Mouse (Mus musculus): ENCODE results near the gene Utp4.
"Not testable (repeated sequence)": the region's sequence is repeated elsewhere in the genome, so short reads cannot be mapped to it uniquely, and the experiment has no call there.

The Utp4 gene

GRCm38 (mm10) chr8:106905727-106906480 lies 12.5 kb downstream of the Utp4 start:
- peak; percentile 81 to 82 for DNase-seq

GRCm38 (mm10) chr8:106906635-106907034 lies 13.2 kb downstream of the Utp4 start:
- no peak for DNase-seq

GRCm38 (mm10) chr8:106907450-106907849 lies 14.0 kb downstream of the Utp4 start:
- no peak for DNase-seq

GRCm38 (mm10) chr8:106908291-106908690 lies 14.9 kb downstream of the Utp4 start:
- DNase-seq, result no peak

- no peak for DNase-seq
These were observed 20.2 kb downstream of the Utp4 start for GRCm38 (mm10) chr8:106913631-106914030.

GRCm38 (mm10) chr8:106919721-106920394 lies 26.4 kb downstream of the Utp4 start:
- no peak for DNase-seq

- no peak for DNase-seq
These were observed 26.9 kb downstream of the Utp4 start for GRCm38 (mm10) chr8:106920395-106920741.

GRCm38 (mm10) chr8:106924057-106924456 lies 30.6 kb downstream of the Utp4 start:
- DNase-seq, result no peak

GRCm38 (mm10) chr8:106924904-106925349 lies 31.5 kb downstream of the Utp4 start:
- DNase-seq, result peak in 1 of 2 experiments; percentile 26

GRCm38 (mm10) chr8:106925446-106925845 lies 32.0 kb downstream of the Utp4 start:
- DNase-seq, result no peak

- DNase-seq, result peak; percentile 25 to 50
These were observed 33.8 kb downstream of the Utp4 start for GRCm38 (mm10) chr8:106927247-106927646.

- not testable (repeated sequence) for DNase-seq
These were observed 34.7 kb downstream of the Utp4 start for GRCm38 (mm10) chr8:106928182-106928581.

GRCm38 (mm10) chr8:106929155-106929913 lies 35.9 kb downstream of the Utp4 start:
- DNase-seq, result peak; percentile 52 to 67

GRCm38 (mm10) chr8:106929921-106930320 lies 36.5 kb downstream of the Utp4 start:
- no peak for DNase-seq

GRCm38 (mm10) chr8:106932376-106933065 lies 39.1 kb downstream of the Utp4 start:
- peak; percentile 71 to 79 for DNase-seq

- no peak for DNase-seq
These were observed 40.2 kb downstream of the Utp4 start for GRCm38 (mm10) chr8:106933506-106934143.

GRCm38 (mm10) chr8:106934226-106934977 lies 41.0 kb downstream of the Utp4 start:
- DNase-seq, result peak in 1 of 2 experiments; percentile 21

- DNase-seq, result peak; percentile 97 to 98
These were observed 42.0 kb downstream of the Utp4 start, which contains the start of gene Sntb2 for GRCm38 (mm10) chr8:106935324-106935869. TSS of gene Sntb2 (plus strand) at chr8:106935750.

- DNase-seq, result peak; percentile 71 to 81
These were observed 42.6 kb downstream of the Utp4 start for GRCm38 (mm10) chr8:106935899-106936477.

GRCm38 (mm10) chr8:106936478-106937051 lies 43.1 kb downstream of the Utp4 start:
- peak; percentile 56 to 68 for DNase-seq

All from kidney, postnatal 4 days (tissue).